Mouse (Mus musculus): Measurements from ENCODE around the gene Fads1.

DNA sequence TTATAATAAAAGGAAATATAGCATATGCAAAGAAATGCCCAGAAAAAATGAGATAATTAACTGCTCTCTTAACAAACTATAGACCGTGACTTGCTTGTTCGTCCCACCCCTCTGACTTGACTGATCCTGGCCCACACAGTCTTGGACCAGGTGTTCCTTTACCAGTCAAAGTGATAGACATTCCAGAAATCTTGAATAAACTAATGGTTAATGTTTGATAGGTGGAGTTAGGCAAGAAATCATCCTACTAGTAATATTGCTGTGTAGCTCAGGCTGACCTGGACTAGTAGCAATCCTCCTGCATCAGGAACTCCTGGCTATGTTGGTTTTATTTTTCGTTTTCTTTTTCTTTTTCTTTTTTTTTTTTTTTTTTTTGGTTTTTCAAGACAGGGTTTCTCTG is 14.2 kb upstream of the Fads1 start:
- TF ChIP-seq POLR2A (IDR thresholded peaks at IDR 0.05; ENCODE audit: low read depth, low read length) (no peak), CTCF (IDR thresholded peaks at IDR 0.05; ENCODE audit: borderline replicate concordance, insufficient read depth, low read length) (no peak)

All from embryonic fibroblast, embryonic 13.5 days (primary cell).